Mouse (Mus musculus) kidney, adult 18-20 months (tissue): Measurements from ENCODE around the gene Cyp2j7.
"Not testable (repeated sequence)": the region's sequence is repeated elsewhere in the genome, so short reads cannot be mapped to it uniquely, and the experiment has no call there.

Source experiments
- DNase-seq: peaks from one replicate; pipeline ENCODE4 v3.0.0; 2021

The Cyp2j7 gene

DNA sequence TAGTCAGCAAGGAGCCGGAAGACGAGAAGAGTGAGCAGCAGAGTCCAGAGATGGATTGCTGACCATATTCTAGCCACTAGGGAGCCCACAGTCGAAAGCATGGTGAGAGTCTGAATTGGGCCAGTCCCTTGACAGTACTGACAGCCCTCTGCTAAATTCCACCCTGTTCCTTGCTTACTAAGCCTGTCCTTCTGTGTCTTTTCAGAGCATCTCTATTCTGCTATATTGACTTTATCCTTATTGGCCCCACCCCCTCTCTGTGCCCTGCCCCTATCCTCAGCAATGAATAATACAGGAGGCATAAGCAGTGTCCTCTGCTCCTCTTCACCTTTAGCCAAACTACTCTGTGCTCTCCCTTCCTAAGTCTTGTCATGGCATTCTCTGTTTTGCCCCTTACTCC, at the start of gene Cyp2j7:
Gene Cyp2j7, minus strand, starts transcription at position 101 of the 400 bp plus-strand sequence.
- no peak for DNase-seq

DNA sequence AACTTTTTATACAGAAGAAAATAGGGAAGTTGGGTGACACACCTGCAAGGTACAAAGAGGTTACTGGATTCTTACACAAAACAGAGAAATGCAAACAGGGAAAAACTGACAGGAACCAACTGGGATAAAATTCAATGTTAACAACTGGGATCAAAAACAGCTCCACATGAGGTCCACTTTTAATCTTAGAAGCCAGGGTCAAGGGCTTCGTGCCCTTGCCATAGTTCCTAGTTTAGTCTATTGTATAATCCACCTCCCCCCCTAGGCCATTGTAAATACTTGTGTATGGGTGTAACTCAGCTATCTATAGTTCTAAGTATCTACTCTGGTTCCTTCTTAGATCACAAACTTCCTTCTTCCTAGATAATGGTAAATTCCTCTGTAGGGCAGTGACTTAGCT, 40.4 kb upstream of the Cyp2j7 start:
- DNase-seq: not testable (repeated sequence)

DNA sequence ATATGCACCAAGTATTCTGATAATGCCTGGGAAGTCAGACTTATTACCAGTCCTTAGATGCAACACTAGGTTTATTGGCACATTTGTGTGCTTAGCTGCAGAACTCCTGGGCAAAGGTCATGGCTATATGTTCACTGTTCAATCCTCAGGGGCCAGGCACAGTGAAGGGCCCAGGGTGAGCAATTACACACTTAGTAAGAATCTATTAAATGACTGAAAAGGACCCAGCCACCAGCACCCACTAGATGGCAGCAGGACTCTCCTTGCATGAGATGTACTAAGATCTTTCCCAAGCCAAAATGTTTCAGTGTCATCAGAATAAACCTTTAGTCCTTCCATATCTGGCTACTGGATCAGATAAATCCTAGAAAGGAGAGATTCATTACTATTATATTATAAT, 37.4 kb upstream of the Cyp2j7 start:
- peak; percentile 71 for DNase-seq

DNA sequence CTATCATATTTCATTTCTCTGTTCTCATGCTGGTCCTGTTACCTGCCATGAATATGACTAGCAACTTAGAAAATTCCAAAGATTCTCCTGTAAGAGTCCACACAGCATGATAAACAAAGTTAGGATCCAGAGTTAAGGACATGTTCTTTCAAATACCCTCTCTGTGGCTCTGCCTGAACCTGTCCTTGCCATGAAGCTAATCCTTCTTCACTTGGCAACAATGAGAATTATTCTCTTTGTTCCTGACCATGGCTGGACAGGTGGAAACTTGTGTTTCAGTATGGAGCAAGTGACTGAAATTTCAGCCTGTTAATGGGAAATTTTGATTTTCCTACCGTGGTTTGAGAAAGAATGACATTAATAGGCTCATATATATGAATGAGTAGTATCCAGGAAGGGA, 39.8 kb downstream of the Cyp2j7 start:
- no peak for DNase-seq

GRCm38 (mm10) chr4:96189321-96189720, 47.1 kb downstream of the Cyp2j7 start:
- not testable (repeated sequence) for DNase-seq

GRCm38 (mm10) chr4:96188671-96189070, 47.8 kb downstream of the Cyp2j7 start:
- not testable (repeated sequence) for DNase-seq

DNA sequence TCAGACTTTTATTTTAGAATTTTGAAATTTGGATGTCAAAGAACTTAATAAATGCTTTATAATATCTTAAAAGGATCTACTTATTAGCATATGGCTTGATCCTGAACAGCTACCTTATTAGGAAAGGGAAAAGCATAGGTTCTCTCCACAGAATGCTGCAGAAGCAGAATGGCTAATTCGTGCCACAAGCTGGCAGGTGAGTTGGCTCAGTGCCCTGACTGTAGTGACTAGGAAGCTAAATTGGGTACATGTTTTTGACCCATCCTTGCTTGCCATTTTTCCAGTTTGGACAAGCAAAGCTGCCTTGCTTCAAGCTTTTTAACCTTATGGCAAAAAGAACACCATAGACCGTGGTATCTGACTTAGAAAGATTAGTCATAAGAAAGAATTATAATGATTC, 48.3 kb downstream of the Cyp2j7 start:
- not testable (repeated sequence) for DNase-seq

DNA sequence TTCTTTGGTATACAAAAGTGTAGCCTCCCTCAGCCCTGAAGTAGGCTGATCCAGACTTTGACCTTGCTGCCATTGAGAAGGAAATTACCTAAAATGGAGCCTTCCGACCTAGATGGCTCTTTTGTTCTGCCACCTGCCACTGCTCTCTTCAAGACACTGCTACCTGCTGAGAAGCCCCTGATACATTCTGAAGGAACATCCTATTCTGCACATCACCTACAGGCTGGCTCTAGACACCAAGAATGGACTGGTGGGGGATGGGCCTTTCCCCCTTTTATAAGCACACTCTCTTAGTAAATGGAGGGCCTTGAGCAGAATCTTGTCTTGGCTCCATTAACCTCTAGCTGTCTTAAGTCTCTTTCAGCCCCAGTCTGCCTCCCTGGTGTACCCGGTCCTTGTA, 51.7 kb downstream of the Cyp2j7 start:
- not testable (repeated sequence) for DNase-seq

- DNase-seq: no peak
Measured at GRCm38 (mm10) chr4:96162839-96163238, 73.6 kb downstream of the Cyp2j7 start.

DNA sequence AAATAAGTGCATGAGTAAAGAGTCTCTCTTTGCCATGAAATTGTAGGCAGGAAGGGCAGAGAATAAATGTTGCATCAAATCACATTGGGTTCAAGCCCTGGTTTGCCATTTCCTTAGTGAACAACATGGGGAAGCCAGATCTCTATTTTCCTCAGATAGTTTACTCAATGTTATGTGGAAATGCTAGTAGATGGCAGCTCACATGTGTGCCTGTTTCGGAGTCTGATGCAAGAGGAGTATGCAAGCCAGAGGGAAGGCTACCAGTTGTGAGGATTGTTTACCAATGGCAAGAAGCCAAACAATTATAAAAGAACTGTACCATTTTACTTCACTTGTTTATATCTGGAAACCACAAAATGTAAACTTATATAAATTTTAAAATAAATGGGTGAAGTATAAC, 74.9 kb downstream of the Cyp2j7 start:
- DNase-seq: no peak
